Mouse (Mus musculus): ENCODE data around the gene Lgals4.

GRCm38 (mm10) chr7:28860898-28861297, 27.2 kb downstream of the Lgals4 start:
- TF ChIP-seq CTCF (IDR thresholded peaks at IDR 0.05; ENCODE audit: low read depth, low read length) (peak; percentile 9), EP300 (IDR thresholded peaks at IDR 0.05; ENCODE audit: insufficient read depth, low read depth, low read length) (no peak), POLR2A (IDR thresholded peaks at IDR 0.05; ENCODE audit: insufficient read depth, low read length) (no peak)
